Mouse (Mus musculus) midbrain, embryonic 16.5 days (tissue): ENCODE measurements around the gene Ndufb5. TPM values are rescaled to one million over a fixed set of nuclear protein-coding genes. Genes with fewer than 3 reads are reported as not detected.

Source experiments
- polyA plus RNA-seq: library from polyadenylated mRNA; unstranded; fragments of >200 nt; fragmentation: Nextera tagmentation; extraction: Ambion mirVana; gene quantifications from 2 replicates; pipeline ENCODE4 v1.2.1, GENCODE M21; 2015

Ndufb5 gene
- polyA plus RNA-seq, 1 experiment from 2014 or later, result 301 TPM

Other genes starting within 250 kb of the Ndufb5 start
- 0.10 and 0.16 TPM in 2 replicates for gene Kcnmb3, start 244.8 kb upstream of the Ndufb5 start, polyA plus RNA-seq
- 36.6 and 41.7 TPM in 2 replicates for gene Zfp639, start 226.7 kb upstream of the Ndufb5 start, polyA plus RNA-seq
- 41.7 and 43.5 TPM in 2 replicates for gene Mfn1, start 207.5 kb upstream of the Ndufb5 start, polyA plus RNA-seq
- gene Gnb4, start 120.4 kb upstream of the Ndufb5 start, polyA plus RNA-seq, result 102 and 105 TPM in 2 replicates
- gene Actl6a, start 30.7 kb upstream of the Ndufb5 start, polyA plus RNA-seq, result 51.6 and 66.6 TPM in 2 replicates
- gene Mrpl47, start 615 bp downstream of the Ndufb5 start, polyA plus RNA-seq, result 23.7 and 26.9 TPM in 2 replicates
- gene Usp13, start 80.6 kb downstream of the Ndufb5 start, polyA plus RNA-seq, result 14.9 and 21.0 TPM in 2 replicates